Mouse (Mus musculus) limb, embryonic 14.5 days (tissue): ENCODE data around the gene Tecta. TPM values are rescaled to one million over a fixed set of nuclear protein-coding genes. Genes with fewer than 3 reads are reported as not detected.

Experiments
- ATAC-seq: fragments of 200-750 bp; cut with Nextera tagmentation; 2 replicates; pipeline ENCODE4 v1.8.0; 2017; ENCODE audit warnings: low read depth, moderate number of reproducible peaks, moderate TSS enrichment; ENCODE audit not compliant: low FRiP score
- DNase-seq: peaks from one replicate; pipeline ENCODE4 v3.0.0-alpha.2; 2015; ENCODE audit warnings: low spot score
- H3K27ac ChIP-seq: fragments of 300-500 bp; sonication (generic); replicated peaks from 2 replicates; pipeline ENCODE4 v1.5.1; 2014; ENCODE audit warnings: low read depth, mild to moderate bottlenecking, low read length, moderate library complexity, mixed read lengths
- H3K27me3 ChIP-seq: fragments of 300-500 bp; sonication (generic); 2 replicates; pipeline ENCODE4 v1.6.1; 2014; ENCODE audit warnings: low read length, mixed read lengths; ENCODE audit not compliant: control insufficient read depth, insufficient read depth
- H3K36me3 ChIP-seq: fragments of 300-500 bp; sonication (generic); 2 replicates; pipeline ENCODE4 v1.6.1; 2014; ENCODE audit warnings: mild to moderate bottlenecking, low read length, moderate library complexity, mixed read lengths; ENCODE audit not compliant: control insufficient read depth, insufficient read depth
- H3K4me1 ChIP-seq: fragments of 300-500 bp; sonication (generic); 2 replicates; pipeline ENCODE4 v1.6.1; 2014; ENCODE audit warnings: antibody characterized with exemption, low read length, mixed read lengths; ENCODE audit not compliant: control insufficient read depth, insufficient read depth
- H3K4me2 ChIP-seq: fragments of 300-500 bp; sonication (generic); replicated peaks from 2 replicates; pipeline ENCODE4 v1.6.1; 2014; ENCODE audit warnings: low read depth, mild to moderate bottlenecking, low read length, moderate library complexity; ENCODE audit not compliant: severe bottlenecking
- H3K4me3 ChIP-seq: fragments of 300-500 bp; sonication (generic); replicated peaks from 2 replicates; pipeline ENCODE4 v1.5.1; 2014; ENCODE audit warnings: low read length
- H3K9ac ChIP-seq: fragments of 300-500 bp; sonication (generic); 2 replicates; pipeline ENCODE4 v1.6.1; 2014; ENCODE audit warnings: mild to moderate bottlenecking, low read depth, low read length, moderate library complexity; ENCODE audit not compliant: severe bottlenecking
- H3K9me3 ChIP-seq: fragments of 300-500 bp; sonication (generic); 2 replicates; pipeline ENCODE4 v1.6.1; 2016; ENCODE audit warnings: low read length; ENCODE audit not compliant: control insufficient read depth
- POLR2A ChIP-seq: fragments of 200-500 bp; IDR thresholded peaks from 2 replicates; pipeline ENCODE4 v1.8.0; 2012; ENCODE audit warnings: inconsistent platforms, mild to moderate bottlenecking, moderate library complexity, borderline replicate concordance; ENCODE audit not compliant: insufficient read depth, insufficient read length; ENCODE audit errors: extremely low read depth
- WGBS: fragments of 180-500 bp; shearing (Covaris S2); extraction: QIAGEN DNeasy Blood & Tissue Kit; methylation state at CpG from one replicate; pipeline ENCODE4 v1.1.7; 2014; 5-methylcytosine and 5-hydroxymethylcytosine counted together
- polyA plus RNA-seq, 2 experiments: library from polyadenylated mRNA; depleted of rRNA in 1 of 2; stranded (reverse) in 1 of 2; unstranded in 1 of 2; fragments of >200 nt; fragmentation: Nextera tagmentation in 1 of 2; extraction: Ambion mirVana in 1 of 2; gene quantifications; 2 replicates each; pipeline versions ENCODE4 v1.2.1 to v1.2.3; 2012 to 2014

The Tecta gene
- polyA plus RNA-seq, 2 experiments, result 0.10 to 0.88 TPM

GRCm38 (mm10) chr9:42315816-42316215 is 83.9 kb downstream of the Tecta start:
- no peak for TF ChIP-seq POLR2A
- no peak overlapping the region for H3K4me3 ChIP-seq
- 0 out of 2 replicates have a peak, but pooled peaks cover 2% of the 10 kb centered on the region for H3K4me1 ChIP-seq
- H3K27me3 ChIP-seq, result no peaks in the 10 kb centered on the region
- no peak for ATAC-seq
- no peak for DNase-seq
- H3K36me3 ChIP-seq, result no peaks in the 10 kb centered on the region
- H3K9ac ChIP-seq, result no peak overlapping the region
- H3K27ac ChIP-seq, result no peak overlapping the region
- H3K4me2 ChIP-seq, result no peak overlapping the region
- WGBS, result 67% methylated on average over 3 of the region's 3 CpGs
- H3K9me3 ChIP-seq, result no peaks in the 10 kb centered on the region

GRCm38 (mm10) chr9:42314959-42315358 is 84.8 kb downstream of the Tecta start:
- Histone ChIP-seq H3K36me3 (no peaks in the 10 kb centered on the region), H3K4me2 (no peak overlapping the region), H3K27ac (no peak overlapping the region), H3K9ac (no peak overlapping the region), H3K4me1 (0 out of 2 replicates have a peak, but pooled peaks cover 2% of the 10 kb centered on the region), H3K9me3 (no peaks in the 10 kb centered on the region), H3K4me3 (no peak overlapping the region), H3K27me3 (no peaks in the 10 kb centered on the region)
- WGBS, result 49% methylated on average over 4 of the region's 4 CpGs
- no peak for TF ChIP-seq POLR2A
- ATAC-seq (no peak), DNase-seq (peak; percentile 55)

GRCm38 (mm10) chr9:42314388-42314787 is 85.3 kb downstream of the Tecta start:
- no peak overlapping the region for H3K4me2 ChIP-seq
- no peaks in the 10 kb centered on the region for H3K9me3 ChIP-seq
- H3K36me3 ChIP-seq, result no peaks in the 10 kb centered on the region
- no peak overlapping the region for H3K27ac ChIP-seq
- WGBS, result 87% methylated on average over 6 of the region's 6 CpGs
- ATAC-seq, result no peak
- no peak overlapping the region for H3K9ac ChIP-seq
- H3K4me3 ChIP-seq, result no peak overlapping the region
- TF ChIP-seq POLR2A, result no peak
- H3K4me1 ChIP-seq, result no peaks in the 10 kb centered on the region
- no peaks in the 10 kb centered on the region for H3K27me3 ChIP-seq
- DNase-seq, result no peak

GRCm38 (mm10) chr9:42313872-42314271 is 85.9 kb downstream of the Tecta start:
- H3K27ac ChIP-seq, result no peak overlapping the region
- no peaks in the 10 kb centered on the region for H3K27me3 ChIP-seq
- no peak for TF ChIP-seq POLR2A
- H3K4me1 ChIP-seq, result no peaks in the 10 kb centered on the region
- 16% methylated on average over 3 of the region's 3 CpGs for WGBS
- no peaks in the 10 kb centered on the region for H3K36me3 ChIP-seq
- no peaks in the 10 kb centered on the region for H3K9me3 ChIP-seq
- ATAC-seq (no peak), DNase-seq (no peak)
- no peak overlapping the region for H3K4me2 ChIP-seq
- H3K9ac ChIP-seq, result no peak overlapping the region
- H3K4me3 ChIP-seq, result no peak overlapping the region

- TF ChIP-seq POLR2A, result no peak
- Histone ChIP-seq H3K4me2 (no peak overlapping the region), H3K9me3 (no peaks in the 10 kb centered on the region), H3K9ac (no peak overlapping the region), H3K4me1 (no peaks in the 10 kb centered on the region), H3K27me3 (no peaks in the 10 kb centered on the region), H3K4me3 (no peak overlapping the region), H3K36me3 (no peaks in the 10 kb centered on the region), H3K27ac (no peak overlapping the region)
- DNase-seq, result no peak
- 87% methylated on average over 3 of the region's 3 CpGs for WGBS
- no peak for ATAC-seq
These were observed 88.4 kb downstream of the Tecta start for GRCm38 (mm10) chr9:42311311-42311710.

- DNase-seq, result no peak
- no peak for TF ChIP-seq POLR2A
- no peaks in the 10 kb centered on the region for H3K36me3 ChIP-seq
- WGBS, result 92% methylated on average over 4 of the region's 4 CpGs
- no peak overlapping the region for H3K4me2 ChIP-seq
- H3K4me1 ChIP-seq, result no peaks in the 10 kb centered on the region
- H3K9me3 ChIP-seq, result no peaks in the 10 kb centered on the region
- no peak overlapping the region for H3K4me3 ChIP-seq
- no peak overlapping the region for H3K27ac ChIP-seq
- H3K27me3 ChIP-seq, result no peaks in the 10 kb centered on the region
- no peak for ATAC-seq
- no peak overlapping the region for H3K9ac ChIP-seq
These were observed 95.8 kb downstream of the Tecta start for GRCm38 (mm10) chr9:42303894-42304293.
